Mouse (Mus musculus) liver, postnatal 0 days (tissue): ENCODE data around the gene Rab40b.

Experiments used
- CTCF ChIP-seq: sonication (generic); IDR thresholded peaks from 2 replicates; pipeline ENCODE4 v1.5.1; 2016; ENCODE audit warnings: antibody characterized with exemption, low read depth
- EP300 ChIP-seq: IDR thresholded peaks from 2 replicates; pipeline ENCODE4 v1.6.1; 2016; ENCODE audit warnings: antibody characterized with exemption, low read depth, mild to moderate bottlenecking

GRCm38 (mm10) chr11:121420379-121420778, 32.3 kb upstream of the Rab40b start:
- TF ChIP-seq CTCF: no peak
- no peak for TF ChIP-seq EP300
